Mouse (Mus musculus) ES-E14 (cell line): Measurements from ENCODE around the gene Ahctf1.

ENCODE experiments used
- CHD2 ChIP-seq: IDR thresholded peaks from 2 replicates; pipeline ENCODE4 v1.6.1; 2014; ENCODE audit warnings: mild to moderate bottlenecking, low read depth, low read length, inconsistent platforms
- ZC3H11A ChIP-seq: IDR thresholded peaks from 2 replicates; pipeline ENCODE4 v1.6.1; 2012; ENCODE audit warnings: low read depth, mild to moderate bottlenecking, inconsistent platforms, low read length, borderline replicate concordance

DNA sequence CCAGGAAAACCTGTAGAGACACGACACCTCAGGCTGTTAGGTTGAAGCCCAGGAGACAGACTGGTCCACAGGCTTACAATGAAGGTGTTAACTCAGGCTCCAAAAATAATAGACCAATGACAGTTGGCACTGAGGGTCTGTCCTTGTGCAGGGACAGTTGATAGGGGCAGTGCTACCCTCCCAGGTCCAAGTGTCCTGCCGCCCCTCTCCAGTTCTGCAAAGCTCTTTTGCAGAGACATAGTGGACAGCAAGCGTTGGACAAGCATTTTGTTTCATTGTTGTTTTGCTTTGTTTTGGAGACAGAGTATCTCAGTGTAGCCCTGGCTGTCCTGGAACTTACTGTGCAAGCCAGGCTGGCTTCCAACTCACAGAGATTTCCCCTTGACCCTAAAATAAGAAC lies 72.1 kb downstream of the Ahctf1 start:
- TF ChIP-seq ZC3H11A = no peak
- TF ChIP-seq CHD2 = no peak
